Mouse (Mus musculus) lung, postnatal 36 days (tissue): ENCODE data around the gene Shisa6.

Experiments used
- DNase-seq: peaks from one replicate; pipeline ENCODE4 v3.0.0; 2022; ENCODE audit warnings: mixed read lengths

The Shisa6 gene

GRCm38 (mm10) chr11:66218469-66218868, 307.3 kb downstream of the Shisa6 start:
- no peak for DNase-seq

GRCm38 (mm10) chr11:66188627-66189287, 337.0 kb downstream of the Shisa6 start:
- peak; percentile 78 for DNase-seq

- no peak for DNase-seq
Measured at GRCm38 (mm10) chr11:66188146-66188545, 337.6 kb downstream of the Shisa6 start.

GRCm38 (mm10) chr11:66177781-66178180, 348.0 kb downstream of the Shisa6 start:
- DNase-seq, result no peak

GRCm38 (mm10) chr11:66167801-66168651, 357.7 kb downstream of the Shisa6 start, which contains the start of gene Dnah9:
TSS of gene Dnah9 (minus strand) at chr11:66168551.
- DNase-seq, result peak; percentile 88

- DNase-seq, result no peak
Measured at GRCm38 (mm10) chr11:66164022-66164421, 361.7 kb downstream of the Shisa6 start.
